Mouse (Mus musculus): ENCODE measurements around the gene Ubap2. TPM values are rescaled to one million over a fixed set of nuclear protein-coding genes. Genes with fewer than 3 reads are reported as not detected.

Ubap2 gene
- 10 to 100 TPM; 36.6 to 46.2 TPM for total RNA-seq (2021)

GRCm38 (mm10) chr4:41274980-41275850, at the start of gene Ubap2:
Gene Ubap2 (minus strand): TSS chr4:41275144.
- peak; percentile 99 to 100 for DNase-seq (ENCODE audit: low spot score in 2 of 2)
- intact Hi-C loops (cut with DNase I) = loop anchor here (2.0 kb wide), 1 partner anchor 74 kb away; the partner anchor contains the start of gene Ubap1

GRCm38 (mm10) chr4:41320971-41321370, 46.0 kb upstream of the Ubap2 start:
- intact Hi-C loops (cut with DNase I) = no loop called here
- no peak for DNase-seq (ENCODE audit: low spot score in 2 of 2)

- no peak for DNase-seq (ENCODE audit: low spot score in 2 of 2)
- intact Hi-C loops (cut with DNase I) = no loop called here
Measured at GRCm38 (mm10) chr4:41318267-41318666, 43.3 kb upstream of the Ubap2 start.

- intact Hi-C loops (cut with DNase I) = no loop called here
- DNase-seq (ENCODE audit: low spot score in 2 of 2) = no peak
Measured at GRCm38 (mm10) chr4:41315173-41315572, 40.2 kb upstream of the Ubap2 start.

- intact Hi-C loops (cut with DNase I) = loop anchor here (5.0 kb wide), 2 partner anchors 33 to 78 kb away; partner anchors contain the start of gene Ubap1
- DNase-seq (ENCODE audit: low spot score in 2 of 2) = peak; percentile 94 to 97
Measured at GRCm38 (mm10) chr4:41314141-41315129, 39.5 kb upstream of the Ubap2 start, which contains the start of gene Dcaf12. Gene Dcaf12 (minus strand): TSS chr4:41314889.

- intact Hi-C loops (cut with DNase I) = loop anchor here (5.0 kb wide), 2 partner anchors 34 to 79 kb away; partner anchors contain the start of gene Ubap1
- no peak for DNase-seq (ENCODE audit: low spot score in 2 of 2)
Measured at GRCm38 (mm10) chr4:41313722-41314121, 38.8 kb upstream of the Ubap2 start.

GRCm38 (mm10) chr4:41310567-41311563, 35.9 kb upstream of the Ubap2 start:
- intact Hi-C loops (cut with DNase I) = loop anchor here (5.0 kb wide), 2 partner anchors 36 to 81 kb away; partner anchors contain the start of gene Ubap1
- DNase-seq (ENCODE audit: low spot score in 2 of 2) = no peak

GRCm38 (mm10) chr4:41307406-41307805, 32.5 kb upstream of the Ubap2 start:
- intact Hi-C loops (cut with DNase I) = no loop called here
- DNase-seq (ENCODE audit: low spot score in 2 of 2) = no peak

GRCm38 (mm10) chr4:41304302-41304701, 29.4 kb upstream of the Ubap2 start:
- intact Hi-C loops (cut with DNase I) = no loop called here
- peak; percentile 20 to 69 for DNase-seq (ENCODE audit: low spot score in 2 of 2)

- DNase-seq (ENCODE audit: low spot score in 2 of 2) = no peak
- intact Hi-C loops (cut with DNase I) = no loop called here
Measured at GRCm38 (mm10) chr4:41303671-41304070, 28.7 kb upstream of the Ubap2 start.

GRCm38 (mm10) chr4:41298976-41299375, 24.0 kb upstream of the Ubap2 start:
- intact Hi-C loops (cut with DNase I) = no loop called here
- no peak for DNase-seq (ENCODE audit: low spot score in 2 of 2)

GRCm38 (mm10) chr4:41295960-41296359, 21.0 kb upstream of the Ubap2 start:
- intact Hi-C loops (cut with DNase I) = no loop called here

GRCm38 (mm10) chr4:41295507-41295906, 20.6 kb upstream of the Ubap2 start:
- intact Hi-C loops (cut with DNase I) = no loop called here
- DNase-seq (ENCODE audit: low spot score in 2 of 2) = no peak

More at GRCm38 (mm10) chr4:41295960-41296359, 21.0 kb upstream of the Ubap2 start:
- DNase-seq (ENCODE audit: low spot score in 2 of 2) = no peak

- no peak for DNase-seq (ENCODE audit: low spot score in 2 of 2)
- intact Hi-C loops (cut with DNase I) = no loop called here
Measured at GRCm38 (mm10) chr4:41293907-41294306, 19.0 kb upstream of the Ubap2 start.

- intact Hi-C loops (cut with DNase I) = loop anchor here (10.0 kb wide), 1 partner anchor 235 kb away; no protein-coding TSS in a partner anchor
- peak in 1 of 2 experiments; percentile 17 for DNase-seq (ENCODE audit: low spot score in 2 of 2)
Measured at GRCm38 (mm10) chr4:41289802-41290201, 14.9 kb upstream of the Ubap2 start.

GRCm38 (mm10) chr4:41286420-41286819, 11.5 kb upstream of the Ubap2 start:
- peak; percentile 41 to 63 for DNase-seq (ENCODE audit: low spot score in 2 of 2)
- intact Hi-C loops (cut with DNase I) = loop anchor here (2.0 to 10.0 kb wide), 2 partner anchors 60 to 232 kb away; no protein-coding TSS in a partner anchor

- no peak for DNase-seq (ENCODE audit: low spot score in 2 of 2)
- intact Hi-C loops (cut with DNase I) = loop anchor here (10.0 kb wide), 1 partner anchor 229 kb away; no protein-coding TSS in a partner anchor
Measured at GRCm38 (mm10) chr4:41284087-41284486, 9.1 kb upstream of the Ubap2 start.

- no peak for DNase-seq (ENCODE audit: low spot score in 2 of 2)
- intact Hi-C loops (cut with DNase I) = loop anchor here (2.0 kb wide), 1 partner anchor 73 kb away; the partner anchor contains the start of gene Ubap1
Measured at GRCm38 (mm10) chr4:41275927-41276326, 983 bp upstream of the Ubap2 start.
